Mouse (Mus musculus) hindbrain, embryonic 16.5 days (tissue): ENCODE measurements around the gene Efcab11. TPM values are rescaled to one million over a fixed set of nuclear protein-coding genes. Genes with fewer than 3 reads are reported as not detected.
A peak's percentile ranks its signal among the peaks of the same experiment; 100 is the strongest.

Experiments
- ATAC-seq: fragments of 200-750 bp; cut with Nextera tagmentation; 2 replicates; pipeline ENCODE4 v1.8.0; 2017; ENCODE audit warnings: moderate TSS enrichment, moderate library complexity
- H3K27ac ChIP-seq: fragments of 300-500 bp; sonication (generic); 2 replicates; pipeline ENCODE4 v1.5.1; 2014; ENCODE audit warnings: low read depth, mild to moderate bottlenecking, control low read depth, low read length, moderate library complexity
- H3K27me3 ChIP-seq: fragments of 300-500 bp; sonication (generic); replicated peaks from 2 replicates; pipeline ENCODE4 v1.6.1; 2014; ENCODE audit warnings: low read length; ENCODE audit not compliant: control insufficient read depth, insufficient read depth
- H3K36me3 ChIP-seq: fragments of 300-500 bp; sonication (generic); 2 replicates; pipeline ENCODE4 v1.6.1; 2014; ENCODE audit warnings: mild to moderate bottlenecking, low read length, moderate library complexity, mixed read lengths; ENCODE audit not compliant: control insufficient read depth, insufficient read depth
- H3K4me1 ChIP-seq: fragments of 300-500 bp; sonication (generic); 2 replicates; pipeline ENCODE4 v1.6.1; 2014; ENCODE audit warnings: low read depth, low read length; ENCODE audit not compliant: control insufficient read depth, insufficient read depth
- H3K4me2 ChIP-seq: fragments of 300-500 bp; sonication (generic); 2 replicates; pipeline ENCODE4 v1.6.1; 2014; ENCODE audit warnings: mild to moderate bottlenecking, low read length, control low read depth, moderate library complexity
- H3K4me3 ChIP-seq: fragments of 300-500 bp; sonication (generic); 2 replicates; pipeline ENCODE4 v1.5.1; 2014; ENCODE audit warnings: mild to moderate bottlenecking, low read length, control low read depth, moderate library complexity
- H3K9ac ChIP-seq: fragments of 300-500 bp; sonication (generic); 2 replicates; pipeline ENCODE4 v1.6.1; 2014; ENCODE audit warnings: low read depth, mild to moderate bottlenecking, control low read depth, low read length, moderate library complexity
- H3K9me3 ChIP-seq: fragments of 300-500 bp; sonication (generic); 2 replicates; pipeline ENCODE4 v1.6.1; 2014; ENCODE audit warnings: mild to moderate bottlenecking, low read length, moderate library complexity; ENCODE audit not compliant: control insufficient read depth
- WGBS: fragments of 180-500 bp; shearing (Covaris S2); extraction: QIAGEN DNeasy Blood & Tissue Kit; methylation state at CpG from one replicate; pipeline ENCODE4 v1.1.7; 2014; 5-methylcytosine and 5-hydroxymethylcytosine counted together
- polyA plus RNA-seq: library from polyadenylated mRNA; unstranded; fragments of >200 nt; fragmentation: Nextera tagmentation; extraction: Ambion mirVana; gene quantifications from 2 replicates; pipeline ENCODE4 v1.2.1, GENCODE M21; 2015

Efcab11 gene
- polyA plus RNA-seq, 1 experiment from 2014 or later: 4.9 TPM

DNA sequence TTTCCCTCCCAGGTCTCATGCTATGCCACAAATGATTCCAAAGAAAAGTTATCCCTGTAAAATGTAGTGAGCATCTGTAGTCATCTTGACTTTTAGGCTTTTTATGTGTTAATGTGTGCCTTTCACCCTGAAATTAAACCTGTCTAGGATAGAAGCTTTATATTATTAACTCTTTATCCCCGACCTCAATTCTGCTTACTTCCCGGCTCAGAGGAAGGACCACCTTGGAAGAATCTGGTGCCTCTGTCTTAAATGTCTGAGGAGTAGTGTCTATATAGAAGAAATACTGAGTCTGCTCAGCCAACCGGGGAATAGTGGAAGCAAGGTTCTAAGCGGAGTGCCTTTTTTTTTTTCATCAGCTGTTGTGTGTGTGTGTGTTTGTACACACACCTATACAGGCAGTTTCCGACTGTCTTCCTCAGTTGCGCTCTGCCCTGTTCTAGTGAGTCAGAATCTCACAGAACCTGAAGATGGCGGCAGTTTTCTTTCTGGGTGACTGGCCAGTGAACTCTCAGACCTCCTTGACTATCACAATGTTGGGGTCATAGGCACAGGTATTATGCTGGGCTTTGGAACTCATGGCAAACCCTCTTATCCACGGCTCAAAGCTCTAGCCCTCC lies 1.2 kb upstream of the Efcab11 start:
- no peaks in the 10 kb centered on the region for H3K9me3 ChIP-seq
- H3K27ac ChIP-seq: no peak overlapping the region
- ATAC-seq: no peak
- H3K36me3 ChIP-seq: no peaks in the 10 kb centered on the region
- peak overlapping the region; percentile 98 for H3K4me2 ChIP-seq
- peaks cover 15% of the 10 kb centered on the region for H3K4me1 ChIP-seq
- H3K4me3 ChIP-seq: peak overlapping the region; percentile 91
- H3K9ac ChIP-seq: peak overlapping the region; percentile 91
- WGBS: 38% methylated on average over 8 of the region's 8 CpGs
- H3K27me3 ChIP-seq: no peaks in the 10 kb centered on the region

DNA sequence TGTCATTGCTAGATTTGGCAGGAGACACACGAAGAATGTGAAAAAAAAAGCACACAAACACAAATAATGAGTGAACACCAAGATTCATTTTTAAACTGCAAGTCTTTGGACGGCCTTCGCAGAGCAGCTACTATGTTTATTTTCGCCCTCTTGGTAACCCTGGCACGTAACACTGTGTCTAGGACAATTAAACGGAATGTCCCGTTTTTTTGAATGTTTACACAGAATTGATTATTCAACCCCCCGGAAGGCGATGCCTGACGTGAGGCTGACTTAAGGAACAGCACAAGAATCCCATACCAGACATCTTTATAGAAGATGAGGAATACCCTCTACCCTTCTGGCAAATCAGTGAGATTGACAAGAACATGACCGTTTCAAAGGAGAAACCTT lies 530 bp downstream of the Efcab11 start:
- Histone ChIP-seq H3K9ac (peak overlapping the region; percentile 91), H3K9me3 (no peaks in the 10 kb centered on the region), H3K27me3 (no peaks in the 10 kb centered on the region), H3K4me3 (peak overlapping the region; percentile 91), H3K4me1 (peaks cover 15% of the 10 kb centered on the region), H3K36me3 (no peaks in the 10 kb centered on the region), H3K27ac (peak overlapping the region; percentile 86), H3K4me2 (peak overlapping the region; percentile 98)
- ATAC-seq: peak; percentile 13; the same call in 1 of the 2 replicates
- WGBS: under 1% methylated on average over 11 of the region's 11 CpGs

DNA sequence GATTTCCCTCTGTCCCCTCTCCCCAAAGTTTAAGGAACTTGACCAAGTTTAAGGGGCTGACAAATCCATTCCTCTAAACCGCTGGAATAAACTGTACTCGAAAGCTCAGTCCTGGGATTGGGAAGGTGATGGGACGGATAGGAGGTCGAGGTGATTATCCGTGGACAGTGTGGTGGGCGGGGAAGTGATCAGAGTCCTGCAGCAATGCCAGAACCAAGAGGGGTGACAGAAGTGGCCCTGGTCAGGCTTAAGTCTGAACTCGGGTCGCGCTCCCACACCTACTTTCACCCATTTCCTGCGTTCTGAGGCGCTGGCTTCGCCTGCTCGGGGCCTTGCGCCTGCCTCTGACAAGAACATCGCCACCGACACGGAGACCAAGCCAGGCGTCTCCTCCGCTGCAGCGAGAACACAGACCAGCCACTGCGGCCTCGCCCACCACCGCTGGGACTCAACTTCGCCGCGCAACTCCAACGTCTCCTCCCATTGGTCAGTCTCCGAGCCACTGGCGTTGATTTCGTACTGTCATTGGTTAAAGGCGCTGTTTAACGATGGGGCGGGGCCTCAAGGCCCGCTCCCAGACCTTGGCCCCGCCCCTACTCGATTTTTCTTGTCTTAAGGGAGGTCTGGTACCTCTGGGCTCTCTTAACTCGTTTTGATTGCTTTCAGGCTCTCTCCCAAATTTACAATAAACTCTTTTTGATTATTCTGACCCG lies 1.1 kb downstream of the Efcab11 start:
- Histone ChIP-seq H3K4me3 (peak overlapping the region; percentile 91), H3K9me3 (no peaks in the 10 kb centered on the region), H3K27me3 (no peaks in the 10 kb centered on the region), H3K27ac (peak overlapping the region; percentile 86), H3K4me1 (peaks cover 15% of the 10 kb centered on the region), H3K36me3 (no peaks in the 10 kb centered on the region), H3K9ac (peak overlapping the region; percentile 91), H3K4me2 (peak overlapping the region; percentile 98)
- ATAC-seq: peak; percentile 94
- under 1% methylated on average over 37 of the region's 38 CpGs for WGBS

- 82% methylated on average over 6 of the region's 6 CpGs for WGBS
- no peaks in the 10 kb centered on the region for H3K9me3 ChIP-seq
- H3K36me3 ChIP-seq: no peaks in the 10 kb centered on the region
- no peaks in the 10 kb centered on the region for H3K27me3 ChIP-seq
- H3K9ac ChIP-seq: no peak overlapping the region
- H3K4me1 ChIP-seq: no peaks in the 10 kb centered on the region
- ATAC-seq: no peak
- H3K27ac ChIP-seq: no peak overlapping the region
- H3K4me2 ChIP-seq: no peak overlapping the region
- no peak overlapping the region for H3K4me3 ChIP-seq
Observed at GRCm38 (mm10) chr12:99874609-99875008, 9.6 kb downstream of the Efcab11 start.

- 46% methylated on average over 3 of the region's 3 CpGs for WGBS
- Histone ChIP-seq H3K4me1 (no peaks in the 10 kb centered on the region), H3K4me2 (no peak overlapping the region), H3K9ac (no peak overlapping the region), H3K4me3 (no peak overlapping the region), H3K27me3 (no peaks in the 10 kb centered on the region), H3K36me3 (no peaks in the 10 kb centered on the region), H3K9me3 (no peaks in the 10 kb centered on the region), H3K27ac (no peak overlapping the region)
- no peak for ATAC-seq
Observed at GRCm38 (mm10) chr12:99873443-99873842, 10.8 kb downstream of the Efcab11 start.

DNA sequence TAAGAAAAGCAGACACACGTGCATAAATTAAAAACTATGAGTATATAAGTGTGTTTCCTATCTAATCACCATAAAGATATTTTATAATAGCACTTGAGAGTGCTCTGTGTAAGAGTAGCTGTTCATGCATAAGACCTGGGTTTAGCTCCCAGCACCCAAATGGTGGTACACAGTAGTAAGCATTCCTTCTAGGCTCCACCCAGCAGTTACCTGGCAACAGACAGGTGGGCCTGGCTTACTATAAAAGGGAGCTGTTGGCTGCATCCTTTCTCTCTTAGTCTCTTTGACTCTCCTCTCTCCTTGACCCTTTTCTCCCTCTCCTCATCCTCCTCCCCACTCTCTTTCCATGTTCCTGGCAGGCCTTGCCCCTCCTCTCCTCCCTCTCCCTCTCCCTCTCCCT lies 15.4 kb downstream of the Efcab11 start:
- 76% methylated on average over 1 of the region's 1 CpGs for WGBS
- H3K9ac ChIP-seq: no peak overlapping the region
- no peak for ATAC-seq
- no peaks in the 10 kb centered on the region for H3K4me1 ChIP-seq
- H3K9me3 ChIP-seq: no peaks in the 10 kb centered on the region
- H3K36me3 ChIP-seq: no peaks in the 10 kb centered on the region
- no peak overlapping the region for H3K4me3 ChIP-seq
- H3K4me2 ChIP-seq: no peak overlapping the region
- H3K27me3 ChIP-seq: no peaks in the 10 kb centered on the region
- H3K27ac ChIP-seq: no peak overlapping the region

- H3K27ac ChIP-seq: no peak overlapping the region
- no peaks in the 10 kb centered on the region for H3K4me1 ChIP-seq
- no peaks in the 10 kb centered on the region for H3K9me3 ChIP-seq
- H3K4me2 ChIP-seq: no peak overlapping the region
- no peak for ATAC-seq
- no peak overlapping the region for H3K9ac ChIP-seq
- no peak overlapping the region for H3K4me3 ChIP-seq
- no peaks in the 10 kb centered on the region for H3K27me3 ChIP-seq
- no peaks in the 10 kb centered on the region for H3K36me3 ChIP-seq
Observed at GRCm38 (mm10) chr12:99864613-99865012, 19.6 kb downstream of the Efcab11 start.

- WGBS: 72% methylated on average over 4 of the region's 4 CpGs
- H3K4me2 ChIP-seq: no peak overlapping the region
- H3K27ac ChIP-seq: no peak overlapping the region
- no peak overlapping the region for H3K4me3 ChIP-seq
- H3K4me1 ChIP-seq: no peaks in the 10 kb centered on the region; the same call in 1 of the 2 replicates
- H3K36me3 ChIP-seq: no peaks in the 10 kb centered on the region
- H3K27me3 ChIP-seq: no peaks in the 10 kb centered on the region
- H3K9me3 ChIP-seq: no peaks in the 10 kb centered on the region
- no peak overlapping the region for H3K9ac ChIP-seq
- no peak for ATAC-seq
Observed at GRCm38 (mm10) chr12:99860981-99861380, 23.3 kb downstream of the Efcab11 start.

GRCm38 (mm10) chr12:99859391-99860100 lies 24.7 kb downstream of the Efcab11 start:
- WGBS: 73% methylated on average over 3 of the region's 3 CpGs

More at GRCm38 (mm10) chr12:99859391-99860100, 24.7 kb downstream of the Efcab11 start:
- Histone ChIP-seq H3K4me2 (no peak overlapping the region), H3K4me1 (no peaks in the 10 kb centered on the region; the same call in 1 of the 2 replicates), H3K27ac (no peak overlapping the region), H3K27me3 (no peaks in the 10 kb centered on the region), H3K36me3 (no peaks in the 10 kb centered on the region), H3K4me3 (no peak overlapping the region), H3K9ac (no peak overlapping the region), H3K9me3 (no peaks in the 10 kb centered on the region)
- no peak for ATAC-seq
